Mouse (Mus musculus): ENCODE measurements around the gene Gm20708. TPM values are rescaled to one million over a fixed set of nuclear protein-coding genes. Genes with fewer than 3 reads are reported as not detected.
"Not testable (repeated sequence)": the region's sequence is repeated elsewhere in the genome, so short reads cannot be mapped to it uniquely, and the experiment has no call there.

Gm20708 gene
- polyA plus RNA-seq, 1 experiment from 2014 or later, result 0.15 TPM

- peak overlapping the region; percentile 62 for H3K4me2 ChIP-seq
- 37% methylated on average over 9 of the region's 9 CpGs for WGBS
- no peaks in the 10 kb centered on the region for H3K9me3 ChIP-seq
- H3K36me3 ChIP-seq (replicated peaks), result no peaks in the 10 kb centered on the region
- H3K9ac ChIP-seq, result peak overlapping the region; percentile 50; the same call in 1 of the 2 replicates
- ATAC-seq (ENCODE audit: low FRiP score), result no peak
- peaks cover 44% of the 10 kb centered on the region for H3K4me1 ChIP-seq
- H3K4me3 ChIP-seq (replicated peaks), result peak overlapping the region; percentile 33
- H3K27me3 ChIP-seq, result peaks cover 77% of the 10 kb centered on the region
- 0 out of 2 replicates have a peak overlapping the region, but pooled peaks have one; percentile 19 for H3K27ac ChIP-seq
Measured at GRCm38 (mm10) chr11:117782705-117783034, 26.8 kb upstream of the Gm20708 start.

GRCm38 (mm10) chr11:117783089-117783488, 26.4 kb upstream of the Gm20708 start:
- WGBS, result 3% methylated on average over 31 of the region's 31 CpGs
- peaks cover 74% of the 10 kb centered on the region for H3K27me3 ChIP-seq
- peak overlapping the region; percentile 50 for H3K9ac ChIP-seq
- no peaks in the 10 kb centered on the region for H3K36me3 ChIP-seq (replicated peaks)
- peak overlapping the region; percentile 33 for H3K4me3 ChIP-seq (replicated peaks)
- H3K4me1 ChIP-seq, result peaks cover 44% of the 10 kb centered on the region
- 0 out of 2 replicates have a peak overlapping the region, but pooled peaks have one; percentile 19 for H3K27ac ChIP-seq
- H3K4me2 ChIP-seq, result peak overlapping the region; percentile 62
- no peak for ATAC-seq (ENCODE audit: low FRiP score)
- no peaks in the 10 kb centered on the region for H3K9me3 ChIP-seq

GRCm38 (mm10) chr11:117783683-117784309, 25.7 kb upstream of the Gm20708 start:
- peak overlapping the region; percentile 62 for H3K4me2 ChIP-seq
- H3K36me3 ChIP-seq (replicated peaks), result no peaks in the 10 kb centered on the region
- H3K27ac ChIP-seq, result no peak overlapping the region
- peak overlapping the region; percentile 50; the same call in 1 of the 2 replicates for H3K9ac ChIP-seq
- peak; percentile 33; the same call in 1 of the 2 replicates for ATAC-seq (ENCODE audit: low FRiP score)
- peak overlapping the region; percentile 33; the same call in 1 of the 2 replicates for H3K4me3 ChIP-seq (replicated peaks)
- WGBS, result 26% methylated on average over 10 of the region's 10 CpGs
- H3K27me3 ChIP-seq, result peaks cover 67% of the 10 kb centered on the region
- H3K9me3 ChIP-seq, result no peaks in the 10 kb centered on the region
- peaks cover 43% of the 10 kb centered on the region for H3K4me1 ChIP-seq

GRCm38 (mm10) chr11:117786294-117786693, 23.2 kb upstream of the Gm20708 start:
- no peak overlapping the region for H3K4me3 ChIP-seq (replicated peaks)
- no peak overlapping the region for H3K27ac ChIP-seq
- no peaks in the 10 kb centered on the region for H3K9me3 ChIP-seq
- ATAC-seq (ENCODE audit: low FRiP score), result no peak
- H3K9ac ChIP-seq, result 0 out of 2 replicates have a peak overlapping the region, but pooled peaks have one; percentile 7
- 8% methylated on average over 10 of the region's 10 CpGs for WGBS
- H3K27me3 ChIP-seq, result peaks cover 54% of the 10 kb centered on the region
- H3K4me1 ChIP-seq, result peaks cover 25% of the 10 kb centered on the region
- H3K36me3 ChIP-seq (replicated peaks), result no peaks in the 10 kb centered on the region
- no peak overlapping the region for H3K4me2 ChIP-seq

GRCm38 (mm10) chr11:117788481-117788880, 21.0 kb upstream of the Gm20708 start:
- H3K36me3 ChIP-seq (replicated peaks); H3K27ac ChIP-seq; H3K4me3 ChIP-seq (replicated peaks); H3K9me3 ChIP-seq; ATAC-seq (ENCODE audit: low FRiP score); H3K9ac ChIP-seq; H3K4me2 ChIP-seq: not testable (repeated sequence)
- 82% methylated on average over 7 of the region's 7 CpGs for WGBS
- peaks cover 47% of the 10 kb centered on the region for H3K27me3 ChIP-seq
- peaks cover 14% of the 10 kb centered on the region for H3K4me1 ChIP-seq

- H3K36me3 ChIP-seq (replicated peaks), result no peaks in the 10 kb centered on the region
- H3K27ac ChIP-seq, result no peak overlapping the region
- peak overlapping the region; percentile 39 for H3K4me2 ChIP-seq
- H3K4me3 ChIP-seq (replicated peaks), result no peak overlapping the region
- WGBS, result 5% methylated on average over 14 of the region's 14 CpGs
- 0 out of 2 replicates have a peak, but pooled peaks have one; percentile 9 for ATAC-seq (ENCODE audit: low FRiP score)
- H3K9ac ChIP-seq, result no peak overlapping the region
- H3K27me3 ChIP-seq, result peaks cover 35% of the 10 kb centered on the region
- peaks cover 11% of the 10 kb centered on the region; the same call in 1 of the 2 replicates for H3K4me1 ChIP-seq
- H3K9me3 ChIP-seq, result no peaks in the 10 kb centered on the region
Measured at GRCm38 (mm10) chr11:117790286-117790685, 19.2 kb upstream of the Gm20708 start.

- H3K9ac ChIP-seq, result no peak overlapping the region
- peaks cover 32% of the 10 kb centered on the region for H3K27me3 ChIP-seq
- WGBS, result 34% methylated on average over 23 of the region's 23 CpGs
- H3K4me1 ChIP-seq, result peaks cover 11% of the 10 kb centered on the region; the same call in 1 of the 2 replicates
- no peaks in the 10 kb centered on the region for H3K36me3 ChIP-seq (replicated peaks)
- ATAC-seq (ENCODE audit: low FRiP score), result 0 out of 2 replicates have a peak, but pooled peaks have one; percentile 11
- no peaks in the 10 kb centered on the region for H3K9me3 ChIP-seq
- no peak overlapping the region for H3K4me3 ChIP-seq (replicated peaks)
- H3K4me2 ChIP-seq, result peak overlapping the region; percentile 39
- H3K27ac ChIP-seq, result no peak overlapping the region
Measured at GRCm38 (mm10) chr11:117790703-117791440, 18.6 kb upstream of the Gm20708 start.

GRCm38 (mm10) chr11:117791441-117791761, 18.1 kb upstream of the Gm20708 start:
- no peak overlapping the region for H3K9ac ChIP-seq
- no peaks in the 10 kb centered on the region for H3K9me3 ChIP-seq
- H3K4me3 ChIP-seq (replicated peaks), result no peak overlapping the region
- peaks cover 8% of the 10 kb centered on the region; the same call in 1 of the 2 replicates for H3K4me1 ChIP-seq
- H3K36me3 ChIP-seq (replicated peaks), result no peaks in the 10 kb centered on the region
- peaks cover 32% of the 10 kb centered on the region for H3K27me3 ChIP-seq
- no peak for ATAC-seq (ENCODE audit: low FRiP score)
- no peak overlapping the region for H3K4me2 ChIP-seq
- WGBS, result 86% methylated on average over 9 of the region's 9 CpGs
- no peak overlapping the region for H3K27ac ChIP-seq

- no peak overlapping the region for H3K4me3 ChIP-seq (replicated peaks)
- H3K27ac ChIP-seq, result no peak overlapping the region
- no peak for ATAC-seq (ENCODE audit: low FRiP score)
- H3K9ac ChIP-seq, result no peak overlapping the region
- 7% methylated on average over 22 of the region's 22 CpGs for WGBS
- peak overlapping the region; percentile 13; the same call in 1 of the 2 replicates for H3K4me2 ChIP-seq
- H3K4me1 ChIP-seq, result peaks cover 8% of the 10 kb centered on the region; the same call in 1 of the 2 replicates
- no peaks in the 10 kb centered on the region for H3K9me3 ChIP-seq
- peaks cover 32% of the 10 kb centered on the region for H3K27me3 ChIP-seq
- no peaks in the 10 kb centered on the region for H3K36me3 ChIP-seq (replicated peaks)
Measured at GRCm38 (mm10) chr11:117792281-117792888, 17.1 kb upstream of the Gm20708 start.

- 53% methylated on average over 4 of the region's 4 CpGs for WGBS
- no peak for ATAC-seq (ENCODE audit: low FRiP score)
- H3K4me1 ChIP-seq, result peaks cover 8% of the 10 kb centered on the region; the same call in 1 of the 2 replicates
- H3K4me3 ChIP-seq (replicated peaks), result no peak overlapping the region
- no peak overlapping the region for H3K27ac ChIP-seq
- no peak overlapping the region for H3K4me2 ChIP-seq
- peaks cover 41% of the 10 kb centered on the region for H3K27me3 ChIP-seq
- H3K36me3 ChIP-seq (replicated peaks), result no peaks in the 10 kb centered on the region
- no peaks in the 10 kb centered on the region for H3K9me3 ChIP-seq
- H3K9ac ChIP-seq, result no peak overlapping the region
Measured at GRCm38 (mm10) chr11:117794035-117794551, 15.4 kb upstream of the Gm20708 start.

- H3K27me3 ChIP-seq, result peaks cover 22% of the 10 kb centered on the region
- H3K4me2 ChIP-seq, result no peak overlapping the region
- H3K4me3 ChIP-seq (replicated peaks), result no peak overlapping the region
- no peaks in the 10 kb centered on the region for H3K4me1 ChIP-seq
- H3K27ac ChIP-seq, result no peak overlapping the region
- no peaks in the 10 kb centered on the region for H3K9me3 ChIP-seq
- H3K36me3 ChIP-seq (replicated peaks), result no peaks in the 10 kb centered on the region
- H3K9ac ChIP-seq, result no peak overlapping the region
- 61% methylated on average over 5 of the region's 5 CpGs for WGBS
- no peak for ATAC-seq (ENCODE audit: low FRiP score)
Measured at GRCm38 (mm10) chr11:117796954-117797353, 12.5 kb upstream of the Gm20708 start.

GRCm38 (mm10) chr11:117797511-117798159, 11.8 kb upstream of the Gm20708 start, which contains the start of gene 6030468B19Rik:
TSS of gene 6030468B19Rik (plus strand) at chr11:117797660.
- Histone ChIP-seq H3K9ac (no peak within 1 kb of the TSS), H3K4me2 (no peak within 1 kb of the TSS), H3K4me3 (replicated peaks) (no peak within 1 kb of the TSS), H3K4me1 (no peaks in the 10 kb centered on the region), H3K27me3 (peaks cover 19% of the 10 kb centered on the region), H3K9me3 (no peaks in the 10 kb centered on the region), H3K27ac (no peak within 1 kb of the TSS), H3K36me3 (replicated peaks) (no peaks in the 10 kb centered on the region)
- WGBS, result 72% methylated on average over 9 of the region's 9 CpGs
- no peak for ATAC-seq (ENCODE audit: low FRiP score)

Measured in forebrain, embryonic 12.5 days (tissue).